Mouse (Mus musculus): ENCODE data around the gene Ndufs8. TPM values are rescaled to one million over a fixed set of nuclear protein-coding genes. Genes with fewer than 3 reads are reported as not detected.

Gene Ndufs8
- total RNA-seq, 2 experiments from 2014 or later, result 205 to 212 TPM

GRCm38 (mm10) chr19:3871468-3871867, 41.1 kb downstream of the Ndufs8 start:
- no peak for DNase-seq (ENCODE audit: low spot score in 2 of 2)

GRCm38 (mm10) chr19:3868290-3868689, 44.3 kb downstream of the Ndufs8 start:
- no peak for DNase-seq (ENCODE audit: low spot score in 2 of 2)

GRCm38 (mm10) chr19:3864960-3865359, 47.6 kb downstream of the Ndufs8 start:
- DNase-seq (ENCODE audit: low spot score in 2 of 2), result no peak

- no peak for DNase-seq (ENCODE audit: low spot score in 2 of 2)
Measured at GRCm38 (mm10) chr19:3862713-3863112, 49.9 kb downstream of the Ndufs8 start.

Other genes with a start within 250 kb of the Ndufs8 start
- gene Lrp5, start 226.2 kb downstream of the Ndufs8 start, total RNA-seq (2021), result 100 to 1,000 TPM; 109 to 117 TPM
- 10 to 100 TPM; 23.7 to 23.9 TPM for gene 1810055G02Rik, start 204.5 kb downstream of the Ndufs8 start, total RNA-seq (2021)
- 10 to 100 TPM; 69.7 to 70.8 TPM for gene Kmt5b, start 145.4 kb downstream of the Ndufs8 start, total RNA-seq (2021)
- 10 to 100 TPM; 63.5 to 70.5 TPM for gene Chka, start 61.0 kb downstream of the Ndufs8 start, total RNA-seq (2021)
- gene Tcirg1, start 5.6 kb downstream of the Ndufs8 start, total RNA-seq (2021), result 10 to 100 TPM; 80.5 to 91.9 TPM
- gene Aldh3b1, start 17.0 kb upstream of the Ndufs8 start, total RNA-seq (2021), result 100 to 1,000 TPM; 117 to 121 TPM
- gene Unc93b1, start 22.4 kb upstream of the Ndufs8 start, total RNA-seq (2021), result 10 to 100 TPM; 53.9 to 60.7 TPM
- under 1 TPM; 0.67 to 0.87 TPM for gene Aldh3b3, start 45.9 kb upstream of the Ndufs8 start, total RNA-seq (2021)
- gene Aldh3b2, start 59.6 kb upstream of the Ndufs8 start, total RNA-seq (2021), result 1 to 10 TPM; 7.5 to 8.4 TPM
- gene Acy3, start 73.8 kb upstream of the Ndufs8 start, total RNA-seq (2021), result 10 to 100 TPM; 32.3 to 36.8 TPM
- under 1 TPM in 1 of 2 experiments, not detected in 1; 0.34 TPM for gene Tbx10, start 80.0 kb upstream of the Ndufs8 start, total RNA-seq (2021)
- gene Nudt8, start 87.8 kb upstream of the Ndufs8 start, total RNA-seq (2021), result 10 to 100 TPM; 21.7 to 21.9 TPM
- gene Gm49405, start 87.9 kb upstream of the Ndufs8 start, total RNA-seq (2021), result 1 to 10 TPM; 1.7 to 1.8 TPM
- 1 to 10 TPM; 2.4 to 2.6 TPM for gene Doc2g, start 90.5 kb upstream of the Ndufs8 start, total RNA-seq (2021)
- 100 to 1,000 TPM; 253 to 283 TPM for gene Ndufv1, start 100.0 kb upstream of the Ndufs8 start, total RNA-seq (2021)
- gene Gstp1, start 125.2 kb upstream of the Ndufs8 start, total RNA-seq (2021), result 100 to 1,000 TPM; 258 to 283 TPM
- gene Gstp2, start 133.2 kb upstream of the Ndufs8 start, total RNA-seq (2021), result 10 to 100 TPM; 52.6 to 68.8 TPM
- gene Gstp3, start 146.8 kb upstream of the Ndufs8 start, total RNA-seq (2021), result 10 to 100 TPM in 1 of 2 experiments, 1 to 10 TPM in 1; 1.9 to 37.5 TPM
- gene Cabp2, start 168.8 kb upstream of the Ndufs8 start, total RNA-seq (2021), result 1 to 10 TPM in 1 of 2 experiments, not detected in 1; 1.2 TPM
- 10 to 100 TPM; 45.8 to 47.3 TPM for gene Cdk2ap2, start 184.4 kb upstream of the Ndufs8 start, total RNA-seq (2021)
- 10 to 100 TPM; 51.6 to 65.0 TPM for gene Pitpnm1, start 187.2 kb upstream of the Ndufs8 start, total RNA-seq (2021)
- gene Aip, start 213.1 kb upstream of the Ndufs8 start, total RNA-seq (2021), result 10 to 100 TPM; 86.1 to 88.5 TPM
- under 1 TPM; 0.08 to 0.14 TPM for gene Gpr152, start 227.0 kb upstream of the Ndufs8 start, total RNA-seq (2021)
- under 1 TPM in 1 of 2 experiments, not detected in 1; 0.20 TPM for gene Cabp4, start 231.3 kb upstream of the Ndufs8 start, total RNA-seq (2021)
- gene Coro1b, start 235.8 kb upstream of the Ndufs8 start, total RNA-seq (2021), result 100 to 1,000 TPM; 192 to 203 TPM
- 1 to 10 TPM; 5.1 to 5.2 TPM for gene Ptprcap, start 240.8 kb upstream of the Ndufs8 start, total RNA-seq (2021)